Mouse (Mus musculus) kidney, postnatal 0 days (tissue): ENCODE results near the gene Il18. TPM values are rescaled to one million over a fixed set of nuclear protein-coding genes. Genes with fewer than 3 reads are reported as not detected.
A peak's percentile ranks its signal among the peaks of the same experiment; 100 is the strongest.

Experiments
- ATAC-seq: fragments of 200-750 bp; cut with Nextera tagmentation; replicated peaks from 2 replicates; pipeline ENCODE4 v1.8.0; 2017; ENCODE audit warnings: low read depth, moderate number of reproducible peaks, moderate TSS enrichment, moderate library complexity; ENCODE audit not compliant: low FRiP score
- DNase-seq: peaks from one replicate; pipeline ENCODE4 v3.0.0-alpha.2; 2016; ENCODE audit warnings: low spot score
- H3K27ac ChIP-seq: fragments of 300-500 bp; sonication (generic); 2 replicates; pipeline ENCODE4 v1.5.1; 2014; ENCODE audit warnings: mild to moderate bottlenecking
- H3K27me3 ChIP-seq: fragments of 300-500 bp; sonication (generic); 2 replicates; pipeline ENCODE4 v1.6.1; 2014; ENCODE audit warnings: low read length, mixed read lengths; ENCODE audit not compliant: insufficient read depth
- H3K36me3 ChIP-seq: fragments of 300-500 bp; sonication (generic); 2 replicates; pipeline ENCODE4 v1.6.1; 2014; ENCODE audit warnings: low read length, mixed read lengths; ENCODE audit not compliant: insufficient read depth
- H3K4me1 ChIP-seq: fragments of 300-500 bp; sonication (generic); replicated peaks from 2 replicates; pipeline ENCODE4 v1.6.1; 2014; ENCODE audit warnings: antibody characterized with exemption, low read length, mixed read lengths; ENCODE audit not compliant: insufficient read depth
- H3K4me2 ChIP-seq: fragments of 300-500 bp; sonication (generic); 2 replicates; pipeline ENCODE4 v1.6.1; 2014; ENCODE audit warnings: mild to moderate bottlenecking, low read length, moderate library complexity, mixed read lengths
- H3K4me3 ChIP-seq: fragments of 300-500 bp; sonication (generic); replicated peaks from 2 replicates; pipeline ENCODE4 v1.5.1; 2014; ENCODE audit warnings: low read depth, low read length
- H3K9ac ChIP-seq: fragments of 300-500 bp; sonication (generic); 2 replicates; pipeline ENCODE4 v1.6.1; 2014; ENCODE audit warnings: low read depth, low read length
- H3K9me3 ChIP-seq: fragments of 300-500 bp; sonication (generic); replicated peaks from 2 replicates; pipeline ENCODE4 v1.6.1; 2016; ENCODE audit warnings: low read length, inconsistent platforms, mixed read lengths
- CTCF ChIP-seq: IDR thresholded peaks from 2 replicates; pipeline ENCODE4 v1.5.1; 2016; ENCODE audit warnings: antibody characterized with exemption, low read depth, mild to moderate bottlenecking, moderate library complexity
- WGBS: fragments of 180-500 bp; shearing (Covaris S2); extraction: QIAGEN DNeasy Blood & Tissue Kit; methylation state at CpG from one replicate; pipeline ENCODE4 v1.1.7; 2014; 5-methylcytosine and 5-hydroxymethylcytosine counted together
- polyA plus RNA-seq: library from polyadenylated mRNA; unstranded; fragments of >200 nt; fragmentation: Nextera tagmentation; extraction: Ambion mirVana; gene quantifications from 2 replicates; pipeline ENCODE4 v1.2.1, GENCODE M21; 2015

Gene Il18
- polyA plus RNA-seq, 1 experiment from 2014 or later, result 5.2 TPM

DNA sequence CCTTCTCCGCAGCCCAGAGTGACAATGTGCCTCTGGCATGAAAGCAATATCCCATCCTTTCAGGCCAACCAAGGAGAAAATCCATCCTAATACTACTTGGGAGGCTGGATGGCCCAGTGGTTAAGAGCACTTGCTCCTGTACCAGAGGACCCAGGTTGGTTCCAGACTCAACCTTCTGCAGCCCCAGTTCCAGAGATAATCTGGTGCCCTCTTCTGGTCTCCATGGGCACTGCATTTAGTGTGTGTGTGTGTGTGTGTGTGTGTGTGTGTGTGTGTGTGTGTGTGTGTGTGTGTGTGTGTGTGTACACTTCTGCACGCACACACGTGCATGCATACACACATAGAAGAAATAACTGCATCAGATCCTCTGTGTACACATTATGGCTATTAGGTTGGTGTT, 38.9 kb downstream of the Il18 start:
- ATAC-seq (no peak), DNase-seq (peak; percentile 24)
- no peaks in the 10 kb centered on the region for H3K9me3 ChIP-seq
- no peak overlapping the region for H3K4me2 ChIP-seq
- H3K27me3 ChIP-seq, result no peaks in the 10 kb centered on the region
- 96% methylated on average over 3 of the region's 3 CpGs for WGBS
- H3K36me3 ChIP-seq, result peaks cover 28% of the 10 kb centered on the region
- no peak overlapping the region for H3K27ac ChIP-seq
- H3K9ac ChIP-seq, result no peak overlapping the region
- peak; percentile 65 for TF ChIP-seq CTCF
- H3K4me3 ChIP-seq, result no peak overlapping the region
- 0 out of 2 replicates have a peak, but pooled peaks cover 6% of the 10 kb centered on the region for H3K4me1 ChIP-seq

DNA sequence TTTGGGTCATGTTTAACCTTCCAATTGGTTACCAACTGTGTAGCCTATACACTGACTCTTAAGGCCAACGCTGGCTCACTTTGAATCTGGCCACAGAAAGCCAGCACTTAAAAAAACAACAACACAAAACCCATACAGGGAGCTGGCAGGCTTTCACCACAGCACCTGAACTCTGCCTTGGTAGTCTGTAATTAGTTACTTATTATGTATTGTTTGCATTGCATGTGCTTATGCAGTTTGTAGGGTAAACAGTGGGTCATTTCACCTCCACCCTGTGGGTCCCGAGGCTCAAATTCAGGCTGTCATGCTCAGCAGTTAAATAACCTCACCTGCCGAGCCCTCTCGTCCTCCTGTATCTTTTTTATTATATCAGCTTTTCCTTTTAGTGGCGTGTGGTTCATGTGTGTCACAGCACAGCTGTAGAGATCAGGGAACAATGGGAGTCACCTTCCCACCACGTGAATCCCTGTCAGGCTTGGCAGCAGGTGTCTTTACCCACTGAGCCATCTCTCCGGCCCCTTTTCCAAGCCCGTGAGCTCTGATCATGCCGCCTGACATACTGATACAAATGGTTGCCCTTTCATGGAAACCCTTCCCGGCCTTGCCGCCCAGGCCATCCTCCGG, 40.3 kb downstream of the Il18 start:
- Histone ChIP-seq H3K36me3 (peaks cover 33% of the 10 kb centered on the region), H3K27ac (peak overlapping the region; percentile 37; the same call in 1 of the 2 replicates), H3K4me2 (no peak overlapping the region), H3K27me3 (no peaks in the 10 kb centered on the region), H3K4me3 (no peak overlapping the region), H3K4me1 (0 out of 2 replicates have a peak, but pooled peaks cover 6% of the 10 kb centered on the region), H3K9me3 (no peaks in the 10 kb centered on the region), H3K9ac (no peak overlapping the region)
- no peak for TF ChIP-seq CTCF
- DNase-seq (peak; percentile 8), ATAC-seq (peak; percentile 53; the same call in 1 of the 2 replicates)
- 68% methylated on average over 12 of the region's 12 CpGs for WGBS

DNA sequence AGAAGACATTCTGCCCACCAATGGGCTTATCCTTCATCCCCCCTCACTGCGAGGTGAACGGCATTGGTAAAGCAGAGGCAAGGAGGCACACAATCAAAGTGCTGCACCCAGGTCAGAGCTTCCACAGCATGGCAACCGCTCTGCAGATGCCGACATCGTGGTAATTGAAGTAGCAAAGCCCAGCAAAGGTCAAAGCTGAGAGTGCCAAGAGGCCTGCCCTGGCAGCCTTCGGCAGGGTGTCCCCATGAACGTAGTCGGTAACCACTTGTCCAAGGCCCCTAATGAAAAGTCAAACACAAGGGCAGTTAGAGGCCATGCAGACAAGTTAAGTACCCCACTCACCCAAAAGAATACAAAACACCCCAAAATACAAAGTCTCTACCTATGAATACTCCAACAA, 42.3 kb downstream of the Il18 start:
- Histone ChIP-seq H3K36me3 (peaks cover 33% of the 10 kb centered on the region), H3K4me2 (no peak overlapping the region), H3K27me3 (no peaks in the 10 kb centered on the region), H3K9ac (no peak overlapping the region), H3K4me3 (no peak overlapping the region), H3K27ac (no peak overlapping the region), H3K4me1 (peaks cover 6% of the 10 kb centered on the region; the same call in 1 of the 2 replicates), H3K9me3 (no peaks in the 10 kb centered on the region)
- WGBS, result 92% methylated on average over 8 of the region's 8 CpGs
- TF ChIP-seq CTCF, result no peak
- ATAC-seq (no peak), DNase-seq (no peak)

DNA sequence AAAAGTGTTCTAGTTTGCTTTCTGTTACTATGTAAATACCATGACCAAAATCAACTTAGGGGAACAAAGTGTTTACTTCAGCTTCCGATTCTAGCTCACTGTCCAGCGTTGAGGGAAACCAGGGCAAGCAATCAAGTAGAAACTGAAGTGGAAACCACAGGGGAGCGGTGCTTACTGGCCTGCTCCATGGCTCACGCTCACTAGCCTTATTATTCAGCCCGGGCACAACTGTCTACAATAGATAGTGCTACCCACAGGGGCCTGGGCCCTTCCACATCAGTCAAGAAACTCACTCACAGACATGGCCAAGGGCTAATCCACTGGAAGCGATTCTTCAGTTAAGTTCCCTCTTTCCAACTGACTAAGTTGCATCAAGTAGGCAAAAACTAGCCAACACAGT, 46.9 kb downstream of the Il18 start:
- no peak for ATAC-seq
- peak overlapping the region; percentile 69; the same call in 1 of the 2 replicates for H3K4me2 ChIP-seq
- H3K4me3 ChIP-seq, result no peak overlapping the region
- peaks cover 23% of the 10 kb centered on the region for H3K36me3 ChIP-seq
- H3K9ac ChIP-seq, result no peak overlapping the region
- no peaks in the 10 kb centered on the region for H3K27me3 ChIP-seq
- DNase-seq, result no peak
- H3K9me3 ChIP-seq, result no peaks in the 10 kb centered on the region
- WGBS, result 89% methylated on average over 6 of the region's 6 CpGs
- TF ChIP-seq CTCF, result no peak
- no peak overlapping the region for H3K27ac ChIP-seq
- H3K4me1 ChIP-seq, result peaks cover 14% of the 10 kb centered on the region

DNA sequence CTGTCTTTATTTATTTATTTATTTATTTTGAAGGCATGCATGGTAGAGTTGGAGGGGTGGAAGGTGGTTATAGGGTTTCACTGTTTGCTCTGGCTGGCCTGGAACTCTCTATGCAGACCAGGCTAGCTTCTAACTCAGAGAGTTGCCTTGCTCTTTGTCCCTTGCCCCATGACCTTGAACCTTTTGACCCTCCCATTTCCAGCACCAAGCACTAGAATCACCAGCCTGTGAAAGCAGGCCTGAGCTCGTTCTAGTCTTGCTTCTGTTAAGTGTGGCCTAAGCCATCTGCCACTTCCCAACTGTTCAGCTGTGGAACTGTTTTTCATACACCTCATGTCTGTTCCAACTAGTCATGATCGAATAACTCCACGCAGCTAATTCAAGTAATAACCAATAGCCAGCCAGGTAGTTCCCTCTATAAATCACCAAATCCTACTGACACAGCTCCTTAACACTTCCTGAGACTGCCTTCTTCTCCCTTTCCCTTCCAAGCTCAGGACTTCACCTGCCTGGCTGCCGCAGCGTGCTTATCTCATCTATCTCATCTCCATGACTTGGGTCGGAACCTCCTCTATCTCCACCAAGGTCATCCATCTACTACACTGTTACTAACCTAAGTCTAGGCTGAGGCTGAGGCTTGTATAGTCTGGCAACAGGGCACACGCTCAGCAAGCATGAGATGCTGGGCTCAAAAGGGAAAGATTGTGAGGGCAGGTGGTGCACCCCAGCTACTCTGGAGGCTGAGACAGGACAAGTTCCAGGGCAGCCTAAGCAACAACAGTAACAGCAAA, 47.6 kb downstream of the Il18 start:
- H3K4me3 ChIP-seq, result peak overlapping the region; percentile 69
- WGBS, result 77% methylated on average over 7 of the region's 7 CpGs
- peak overlapping the region; percentile 69 for H3K4me2 ChIP-seq
- H3K27ac ChIP-seq, result peak overlapping the region; percentile 87; the same call in 1 of the 2 replicates
- H3K9ac ChIP-seq, result peak overlapping the region; percentile 67; the same call in 1 of the 2 replicates
- H3K27me3 ChIP-seq, result no peaks in the 10 kb centered on the region
- DNase-seq (no peak), ATAC-seq (no peak)
- H3K36me3 ChIP-seq, result peaks cover 17% of the 10 kb centered on the region
- H3K4me1 ChIP-seq, result peaks cover 14% of the 10 kb centered on the region
- no peak for TF ChIP-seq CTCF
- no peaks in the 10 kb centered on the region for H3K9me3 ChIP-seq

DNA sequence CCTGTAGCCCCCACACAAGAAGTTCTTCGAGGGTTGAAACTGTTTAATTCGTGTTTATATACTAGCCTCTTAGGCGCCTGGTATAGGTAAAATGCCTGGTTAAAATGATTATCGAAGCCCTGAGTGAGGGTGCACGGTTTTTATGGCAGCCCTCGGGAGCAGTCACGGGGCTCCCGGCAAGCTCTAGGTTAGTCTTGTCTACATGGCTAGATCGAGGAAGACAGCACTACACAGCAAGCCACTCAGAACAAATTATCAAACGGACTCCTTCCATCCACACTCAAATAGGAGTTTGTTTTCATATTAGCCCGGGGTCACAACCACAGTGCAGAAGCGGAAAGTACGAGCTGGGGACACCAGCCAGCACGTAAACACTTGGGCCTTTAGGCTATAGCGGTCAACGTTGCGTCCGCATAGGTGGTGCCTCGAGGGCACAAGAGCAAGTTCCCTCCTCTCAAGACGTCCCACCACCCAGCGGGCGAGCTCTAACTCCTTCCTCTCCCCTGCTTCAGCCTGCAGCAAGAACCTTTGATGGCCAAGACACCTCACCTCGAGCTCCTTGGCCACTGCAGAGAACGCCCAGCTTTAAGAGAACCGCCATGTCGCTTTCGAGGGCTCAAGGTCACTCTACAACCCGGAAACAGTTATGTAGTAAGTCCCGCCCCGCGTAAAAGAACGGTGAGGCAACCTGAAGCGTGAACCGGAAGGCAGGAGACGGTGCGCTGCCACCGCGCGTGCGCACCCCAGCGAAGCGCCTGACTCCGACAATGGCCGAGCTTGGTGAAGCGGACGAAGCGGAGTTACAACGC, 48.8 kb downstream of the Il18 start, which contains the start of the genes Sdhd and Timm8b:
Sdhd (minus strand) TSS at position 624 of the 809 bp plus-strand sequence.
Timm8b (plus strand) TSS at position 722 of the 809 bp plus-strand sequence.
- under 1% methylated on average over 48 of the region's 48 CpGs for WGBS
- TF ChIP-seq CTCF, result no peak
- H3K27ac ChIP-seq, result peak within 1 kb of the TSS; percentile 87
- H3K4me1 ChIP-seq, result peaks cover 14% of the 10 kb centered on the region
- peak within 1 kb of the TSS; percentile 74 for H3K9ac ChIP-seq
- no peaks in the 10 kb centered on the region for H3K27me3 ChIP-seq
- H3K9me3 ChIP-seq, result no peaks in the 10 kb centered on the region
- peaks cover 14% of the 10 kb centered on the region for H3K36me3 ChIP-seq
- peak within 1 kb of the TSS; percentile 69 for H3K4me2 ChIP-seq
- peak; percentile 96 for ATAC-seq
- peak within 1 kb of the TSS; percentile 69 for H3K4me3 ChIP-seq
- DNase-seq, result peak; percentile 98
